Mouse (Mus musculus) limb, embryonic 14.5 days (tissue): ENCODE measurements around the gene Gm9508. TPM values are rescaled to one million over a fixed set of nuclear protein-coding genes. Genes with fewer than 3 reads are reported as not detected.

ENCODE experiments used
- ATAC-seq: fragments of 200-750 bp; cut with Nextera tagmentation; 2 replicates; pipeline ENCODE4 v1.8.0; 2017; ENCODE audit warnings: low read depth, moderate number of reproducible peaks, moderate TSS enrichment; ENCODE audit not compliant: low FRiP score
- DNase-seq: peaks from one replicate; pipeline ENCODE4 v3.0.0-alpha.2; 2015; ENCODE audit warnings: low spot score
- H3K27ac ChIP-seq: fragments of 300-500 bp; sonication (generic); replicated peaks from 2 replicates; pipeline ENCODE4 v1.5.1; 2014; ENCODE audit warnings: low read depth, mild to moderate bottlenecking, low read length, moderate library complexity, mixed read lengths
- H3K27me3 ChIP-seq: fragments of 300-500 bp; sonication (generic); 2 replicates; pipeline ENCODE4 v1.6.1; 2014; ENCODE audit warnings: low read length, mixed read lengths; ENCODE audit not compliant: control insufficient read depth, insufficient read depth
- H3K36me3 ChIP-seq: fragments of 300-500 bp; sonication (generic); 2 replicates; pipeline ENCODE4 v1.6.1; 2014; ENCODE audit warnings: mild to moderate bottlenecking, low read length, moderate library complexity, mixed read lengths; ENCODE audit not compliant: control insufficient read depth, insufficient read depth
- H3K4me1 ChIP-seq: fragments of 300-500 bp; sonication (generic); 2 replicates; pipeline ENCODE4 v1.6.1; 2014; ENCODE audit warnings: antibody characterized with exemption, low read length, mixed read lengths; ENCODE audit not compliant: control insufficient read depth, insufficient read depth
- H3K4me2 ChIP-seq: fragments of 300-500 bp; sonication (generic); replicated peaks from 2 replicates; pipeline ENCODE4 v1.6.1; 2014; ENCODE audit warnings: low read depth, mild to moderate bottlenecking, low read length, moderate library complexity; ENCODE audit not compliant: severe bottlenecking
- H3K4me3 ChIP-seq: fragments of 300-500 bp; sonication (generic); replicated peaks from 2 replicates; pipeline ENCODE4 v1.5.1; 2014; ENCODE audit warnings: low read length
- H3K9ac ChIP-seq: fragments of 300-500 bp; sonication (generic); 2 replicates; pipeline ENCODE4 v1.6.1; 2014; ENCODE audit warnings: mild to moderate bottlenecking, low read depth, low read length, moderate library complexity; ENCODE audit not compliant: severe bottlenecking
- H3K9me3 ChIP-seq: fragments of 300-500 bp; sonication (generic); 2 replicates; pipeline ENCODE4 v1.6.1; 2016; ENCODE audit warnings: low read length; ENCODE audit not compliant: control insufficient read depth
- POLR2A ChIP-seq: fragments of 200-500 bp; IDR thresholded peaks from 2 replicates; pipeline ENCODE4 v1.8.0; 2012; ENCODE audit warnings: inconsistent platforms, mild to moderate bottlenecking, moderate library complexity, borderline replicate concordance; ENCODE audit not compliant: insufficient read depth, insufficient read length; ENCODE audit errors: extremely low read depth
- WGBS: fragments of 180-500 bp; shearing (Covaris S2); extraction: QIAGEN DNeasy Blood & Tissue Kit; methylation state at CpG from one replicate; pipeline ENCODE4 v1.1.7; 2014; 5-methylcytosine and 5-hydroxymethylcytosine counted together
- polyA plus RNA-seq, 2 experiments: library from polyadenylated mRNA; depleted of rRNA in 1 of 2; stranded (reverse) in 1 of 2; unstranded in 1 of 2; fragments of >200 nt; fragmentation: Nextera tagmentation in 1 of 2; extraction: Ambion mirVana in 1 of 2; gene quantifications; 2 replicates each; pipeline versions ENCODE4 v1.2.1 to v1.2.3; 2012 to 2014

Gene Gm9508
- polyA plus RNA-seq, 2 experiments = not detected

DNA sequence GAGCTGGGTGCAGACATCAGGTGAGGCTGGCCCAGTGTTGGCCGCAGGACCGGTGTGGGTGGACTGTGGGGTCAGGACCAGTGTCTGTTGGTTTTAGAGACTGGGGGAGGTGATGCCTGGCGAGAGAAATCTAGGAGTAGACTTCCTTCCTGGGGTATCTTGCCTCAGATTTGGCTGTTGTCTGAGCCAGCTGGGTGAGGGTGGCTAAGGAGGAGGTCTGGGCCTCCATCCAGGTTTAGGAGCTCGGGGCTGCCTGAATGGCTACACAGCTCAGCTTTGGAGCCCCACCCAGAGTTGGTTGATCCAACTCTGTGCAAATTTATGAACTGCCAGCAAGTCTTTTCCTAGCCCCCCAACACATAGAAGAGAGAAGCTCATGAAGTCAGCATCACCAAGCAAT is 29.6 kb downstream of the Gm9508 start:
- no peaks in the 10 kb centered on the region; the same call in 1 of the 2 replicates for H3K27me3 ChIP-seq
- H3K4me1 ChIP-seq = peaks cover 15% of the 10 kb centered on the region; the same call in 1 of the 2 replicates
- 79% methylated on average over 4 of the region's 4 CpGs for WGBS
- DNase-seq (no peak), ATAC-seq (no peak)
- no peak overlapping the region for H3K27ac ChIP-seq
- H3K36me3 ChIP-seq = no peaks in the 10 kb centered on the region
- H3K4me2 ChIP-seq = no peak overlapping the region
- H3K9ac ChIP-seq = no peak overlapping the region
- no peak for TF ChIP-seq POLR2A
- no peak overlapping the region for H3K4me3 ChIP-seq
- H3K9me3 ChIP-seq = no peaks in the 10 kb centered on the region

DNA sequence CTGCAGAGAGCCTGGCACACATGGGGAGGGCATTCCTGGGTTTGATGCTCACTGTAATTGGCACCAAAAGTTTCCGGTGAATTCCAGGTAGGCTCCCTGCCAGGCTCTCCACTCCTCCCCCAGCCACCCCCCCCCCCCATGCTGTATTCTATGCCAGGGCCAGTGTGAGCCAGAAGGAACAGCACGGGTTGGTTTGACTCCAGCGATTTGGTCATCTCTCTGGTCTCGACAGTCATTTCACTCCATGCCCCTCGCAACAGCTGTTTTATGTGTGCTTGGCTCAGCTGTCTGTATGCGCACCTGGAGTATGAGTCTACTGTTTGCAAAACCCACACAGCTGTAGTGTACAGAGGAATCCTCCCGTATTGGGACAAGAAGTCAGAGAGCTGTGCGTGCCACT is 30.7 kb downstream of the Gm9508 start:
- 45% methylated on average over 8 of the region's 8 CpGs for WGBS
- peak; percentile 37 for DNase-seq
- ATAC-seq = peak; percentile 41
- H3K27ac ChIP-seq = 0 out of 2 replicates have a peak overlapping the region, but pooled peaks have one; percentile 9
- H3K4me3 ChIP-seq = no peak overlapping the region
- H3K36me3 ChIP-seq = no peaks in the 10 kb centered on the region
- H3K27me3 ChIP-seq = no peaks in the 10 kb centered on the region; the same call in 1 of the 2 replicates
- H3K9ac ChIP-seq = no peak overlapping the region
- H3K4me2 ChIP-seq = no peak overlapping the region
- no peak for TF ChIP-seq POLR2A
- no peaks in the 10 kb centered on the region for H3K9me3 ChIP-seq
- peaks cover 15% of the 10 kb centered on the region; the same call in 1 of the 2 replicates for H3K4me1 ChIP-seq

DNA sequence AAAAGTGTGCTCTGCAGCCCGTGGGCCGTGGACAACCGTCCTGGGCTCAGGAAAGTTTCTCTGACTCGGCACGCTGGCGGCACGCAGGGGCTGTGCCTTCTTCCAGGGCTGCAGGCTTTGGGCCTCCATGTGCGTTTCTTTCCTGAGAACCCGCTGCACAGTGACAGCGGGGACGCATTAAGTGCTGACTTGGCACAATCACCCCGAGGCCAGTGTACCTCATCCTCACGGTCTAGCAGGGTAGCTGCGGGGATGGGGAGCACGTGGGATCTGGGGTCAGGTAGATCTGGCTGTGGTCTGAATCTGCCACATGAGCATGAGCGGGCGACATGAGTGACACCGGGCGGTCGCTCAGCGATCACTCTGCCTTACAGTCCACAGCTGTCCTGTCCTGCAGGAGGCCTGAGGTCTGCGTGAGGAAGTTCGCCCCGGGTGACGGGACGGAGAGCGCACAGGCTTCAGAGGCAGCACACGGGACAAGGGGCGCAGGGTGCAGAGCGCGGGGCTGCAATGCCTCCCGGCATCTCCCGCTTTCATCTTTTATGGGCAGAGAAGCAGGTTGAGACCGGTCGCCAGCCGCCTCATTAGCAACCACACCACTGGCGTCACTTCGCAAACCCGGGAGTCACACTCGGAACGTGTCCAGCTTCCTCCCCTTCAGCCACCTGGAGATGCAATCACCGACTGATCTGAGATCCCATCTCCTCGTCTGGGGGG is 32.9 kb downstream of the Gm9508 start:
- no peak overlapping the region for H3K27ac ChIP-seq
- no peak overlapping the region; the same call in 1 of the 2 replicates for H3K4me3 ChIP-seq
- peaks cover 15% of the 10 kb centered on the region; the same call in 1 of the 2 replicates for H3K4me1 ChIP-seq
- DNase-seq (no peak), ATAC-seq (peak; percentile 42; the same call in 1 of the 2 replicates)
- 23% methylated on average over 36 of the region's 43 CpGs for WGBS
- H3K36me3 ChIP-seq = no peaks in the 10 kb centered on the region
- H3K9me3 ChIP-seq = no peaks in the 10 kb centered on the region
- TF ChIP-seq POLR2A = no peak
- peak overlapping the region; percentile 29 for H3K4me2 ChIP-seq
- no peaks in the 10 kb centered on the region for H3K27me3 ChIP-seq
- H3K9ac ChIP-seq = no peak overlapping the region

- Histone ChIP-seq H3K4me2 (no peak overlapping the region), H3K9ac (no peak overlapping the region), H3K27ac (no peak overlapping the region), H3K9me3 (no peaks in the 10 kb centered on the region), H3K4me3 (no peak overlapping the region), H3K4me1 (0 out of 2 replicates have a peak, but pooled peaks cover 5% of the 10 kb centered on the region), H3K36me3 (no peaks in the 10 kb centered on the region), H3K27me3 (no peaks in the 10 kb centered on the region)
- DNase-seq (no peak), ATAC-seq (no peak)
- TF ChIP-seq POLR2A = no peak
- WGBS = 61% methylated on average over 15 of the region's 15 CpGs
Observed at GRCm38 (mm10) chr10:77658286-77658994, 38.6 kb downstream of the Gm9508 start.

DNA sequence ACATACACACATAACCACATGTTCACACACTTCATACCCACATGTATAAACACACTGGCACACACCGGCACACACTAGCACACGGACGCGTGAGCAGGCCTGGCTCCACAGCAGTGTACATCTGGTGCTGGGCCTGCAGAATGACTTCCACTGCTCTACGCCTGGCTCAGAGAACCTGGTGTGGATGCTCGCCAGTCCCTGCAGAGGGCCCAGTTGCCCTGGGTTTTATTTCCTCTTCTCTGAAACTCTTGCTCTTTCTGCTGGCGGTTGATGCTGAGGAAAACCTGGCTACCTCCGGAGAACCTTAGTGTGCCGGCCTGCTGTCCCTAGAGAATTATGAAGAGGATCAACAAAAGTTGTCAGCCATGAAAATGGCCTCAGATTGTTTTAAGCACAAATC is 45.0 kb downstream of the Gm9508 start:
- WGBS = 81% methylated on average over 9 of the region's 9 CpGs
- Histone ChIP-seq H3K27me3 (no peaks in the 10 kb centered on the region), H3K27ac (no peak overlapping the region), H3K4me1 (no peaks in the 10 kb centered on the region), H3K9ac (no peak overlapping the region), H3K4me3 (no peak overlapping the region), H3K4me2 (no peak overlapping the region), H3K36me3 (no peaks in the 10 kb centered on the region), H3K9me3 (no peaks in the 10 kb centered on the region)
- no peak for TF ChIP-seq POLR2A
- no peak for DNase-seq
- ATAC-seq = no peak
